Mouse (Mus musculus) stomach, postnatal 0 days (tissue): Measurements from ENCODE around the gene Ier3. TPM values are rescaled to one million over a fixed set of nuclear protein-coding genes. Genes with fewer than 3 reads are reported as not detected.
A peak's percentile ranks its signal among the peaks of the same experiment; 100 is the strongest.

Source experiments
- ATAC-seq: fragments of 200-750 bp; cut with Nextera tagmentation; 2 replicates; pipeline ENCODE4 v1.8.0; 2017; ENCODE audit not compliant: low FRiP score, low TSS enrichment
- DNase-seq: peaks from one replicate; pipeline ENCODE4 v3.0.0-alpha.2; 2016; ENCODE audit warnings: low spot score
- H3K27ac ChIP-seq: fragments of 300-500 bp; sonication (generic); replicated peaks from 2 replicates; pipeline ENCODE4 v1.5.1; 2014; ENCODE audit warnings: mild to moderate bottlenecking, control low read depth
- H3K27me3 ChIP-seq: fragments of 300-500 bp; sonication (generic); 2 replicates; pipeline ENCODE4 v1.6.1; 2014; ENCODE audit warnings: low read length; ENCODE audit not compliant: control insufficient read depth, insufficient read depth
- H3K36me3 ChIP-seq: fragments of 300-500 bp; sonication (generic); 2 replicates; pipeline ENCODE4 v1.6.1; 2014; ENCODE audit warnings: low read length, mixed read lengths; ENCODE audit not compliant: control insufficient read depth, insufficient read depth
- H3K4me1 ChIP-seq: fragments of 300-500 bp; sonication (generic); replicated peaks from 2 replicates; pipeline ENCODE4 v1.6.1; 2014; ENCODE audit warnings: antibody characterized with exemption; ENCODE audit not compliant: control insufficient read depth, insufficient read depth
- H3K4me2 ChIP-seq: fragments of 300-500 bp; sonication (generic); replicated peaks from 2 replicates; pipeline ENCODE4 v1.6.1; 2014; ENCODE audit warnings: low read depth, mild to moderate bottlenecking, control low read depth, moderate library complexity
- H3K4me3 ChIP-seq: fragments of 300-500 bp; sonication (generic); 2 replicates; pipeline ENCODE4 v1.5.1; 2014; ENCODE audit warnings: low read depth, low read length, control low read depth
- H3K9ac ChIP-seq: fragments of 300-500 bp; sonication (generic); 2 replicates; pipeline ENCODE4 v1.6.1; 2014; ENCODE audit warnings: mild to moderate bottlenecking, low read length, control low read depth, mixed read lengths
- H3K9me3 ChIP-seq: fragments of 300-500 bp; sonication (generic); 2 replicates; pipeline ENCODE4 v1.6.1; 2016; ENCODE audit warnings: low read length; ENCODE audit not compliant: control insufficient read depth
- CTCF ChIP-seq: IDR thresholded peaks from 2 replicates; pipeline ENCODE4 v1.5.1; 2016; ENCODE audit warnings: antibody characterized with exemption, low read depth, mild to moderate bottlenecking, moderate library complexity
- EP300 ChIP-seq: optimal IDR thresholded peaks from 2 replicates; pipeline ENCODE3; 2016; ENCODE audit warnings: antibody characterized with exemption
- WGBS: fragments of 180-500 bp; shearing (Covaris S2); extraction: QIAGEN DNeasy Blood & Tissue Kit; methylation state at CpG from one replicate; pipeline ENCODE4 v1.1.7; 2014; 5-methylcytosine and 5-hydroxymethylcytosine counted together
- polyA plus RNA-seq: library from polyadenylated mRNA; unstranded; fragments of >200 nt; fragmentation: Nextera tagmentation; extraction: Ambion mirVana; gene quantifications from 2 replicates; pipeline ENCODE4 v1.2.1, GENCODE M21; 2015

The Ier3 gene
- polyA plus RNA-seq, 1 experiment from 2014 or later = 74.8 TPM

- Histone ChIP-seq H3K4me3 (peak overlapping the region; percentile 60), H3K36me3 (no peaks in the 10 kb centered on the region), H3K9ac (peak overlapping the region; percentile 77), H3K27ac (peak overlapping the region; percentile 94), H3K4me1 (peaks cover 3% of the 10 kb centered on the region; the same call in 1 of the 2 replicates), H3K27me3 (no peaks in the 10 kb centered on the region), H3K9me3 (no peaks in the 10 kb centered on the region), H3K4me2 (peak overlapping the region; percentile 85)
- WGBS = 12% methylated on average over 26 of the region's 26 CpGs
- no peak for TF ChIP-seq EP300
- TF ChIP-seq CTCF = peak; percentile 47
- no peak for DNase-seq
- no peak for ATAC-seq
Measured at GRCm38 (mm10) chr17:35866911-35867890, 45.7 kb downstream of the Ier3 start.

DNA sequence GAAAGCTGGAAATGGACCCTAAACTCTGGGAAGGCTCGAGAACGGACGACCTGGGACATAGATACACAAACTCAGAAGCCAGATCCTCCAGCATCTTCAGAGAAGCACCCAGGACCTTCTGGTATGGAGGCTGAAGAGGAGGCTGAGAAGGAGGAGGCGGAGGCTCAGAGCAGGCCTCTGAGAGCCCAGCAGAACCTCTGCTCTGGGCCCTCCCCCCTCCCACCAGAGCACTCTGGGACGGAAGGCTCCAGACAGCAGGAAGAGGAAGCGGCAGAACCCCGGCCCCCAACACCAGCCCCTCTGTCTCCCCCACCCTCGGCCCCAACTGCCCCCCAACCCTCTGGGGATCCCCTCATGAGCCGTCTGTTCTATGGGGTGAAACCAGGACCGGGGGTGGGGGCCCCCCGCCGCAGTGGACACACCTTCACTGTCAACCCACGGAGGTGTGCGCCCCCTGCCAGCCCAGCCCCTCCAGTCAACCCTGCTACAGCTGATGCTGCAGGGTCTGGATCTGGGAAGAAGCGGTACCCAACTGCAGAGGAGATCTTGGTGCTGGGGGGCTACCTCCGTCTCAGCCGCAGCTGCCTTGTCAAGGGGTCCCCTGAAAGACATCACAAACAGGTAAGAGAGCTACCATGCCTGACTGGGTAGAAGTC, 46.8 kb downstream of the Ier3 start:
- H3K36me3 ChIP-seq = no peaks in the 10 kb centered on the region
- no peak for DNase-seq
- peak overlapping the region; percentile 85 for H3K4me2 ChIP-seq
- TF ChIP-seq CTCF (no peak), EP300 (no peak)
- WGBS = 17% methylated on average over 15 of the region's 17 CpGs
- H3K27ac ChIP-seq = peak overlapping the region; percentile 94
- H3K4me1 ChIP-seq = peaks cover 3% of the 10 kb centered on the region; the same call in 1 of the 2 replicates
- no peak for ATAC-seq
- H3K27me3 ChIP-seq = no peaks in the 10 kb centered on the region
- H3K9me3 ChIP-seq = no peaks in the 10 kb centered on the region
- H3K9ac ChIP-seq = peak overlapping the region; percentile 77
- peak overlapping the region; percentile 60 for H3K4me3 ChIP-seq

GRCm38 (mm10) chr17:35868961-35869345, 47.5 kb downstream of the Ier3 start:
- no peak for ATAC-seq
- 2% methylated on average over 7 of the region's 7 CpGs for WGBS
- TF ChIP-seq EP300 (no peak), CTCF (no peak)
- H3K27ac ChIP-seq = peak overlapping the region; percentile 94
- H3K4me3 ChIP-seq = peak overlapping the region; percentile 60
- no peaks in the 10 kb centered on the region for H3K9me3 ChIP-seq
- no peaks in the 10 kb centered on the region; the same call in 1 of the 2 replicates for H3K36me3 ChIP-seq
- no peaks in the 10 kb centered on the region for H3K27me3 ChIP-seq
- peak overlapping the region; percentile 77 for H3K9ac ChIP-seq
- H3K4me2 ChIP-seq = peak overlapping the region; percentile 85
- H3K4me1 ChIP-seq = peaks cover 3% of the 10 kb centered on the region; the same call in 1 of the 2 replicates
- no peak for DNase-seq

DNA sequence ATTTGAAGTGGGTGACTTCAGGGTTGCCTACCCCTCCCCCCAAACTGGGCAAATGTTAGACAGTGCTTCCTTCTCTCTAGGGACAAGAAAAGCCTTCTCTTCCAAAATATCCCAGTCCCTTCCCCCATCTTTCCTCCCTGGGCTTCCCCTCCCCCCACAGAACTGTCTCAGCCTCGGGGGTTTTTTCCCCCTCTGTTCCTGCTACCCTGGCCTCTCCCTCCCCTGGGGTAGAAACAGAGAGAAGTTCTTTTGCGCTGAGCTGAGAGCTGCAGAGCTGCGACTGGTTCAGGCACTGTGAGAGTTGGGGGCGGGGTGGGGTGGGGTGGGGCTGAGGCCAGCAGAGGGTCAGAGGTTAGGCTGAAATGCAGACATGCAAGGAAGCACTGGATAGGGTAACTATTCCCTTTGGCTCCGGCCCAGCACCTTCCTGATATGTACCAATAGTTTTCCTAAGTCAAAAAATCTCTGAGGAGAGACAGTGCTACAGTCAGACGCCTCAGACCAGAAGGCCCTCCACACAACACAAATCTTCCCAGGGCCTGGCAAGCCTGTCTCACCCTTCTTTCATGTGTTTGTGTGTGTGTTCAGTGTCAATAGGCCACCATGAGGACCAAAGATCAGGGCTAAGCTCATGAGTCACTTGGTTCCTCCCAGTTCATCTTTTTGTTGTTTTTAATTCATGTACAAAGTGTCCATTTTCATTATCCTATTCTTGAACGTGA, 48.0 kb downstream of the Ier3 start:
- H3K27me3 ChIP-seq = no peaks in the 10 kb centered on the region
- WGBS = 1% methylated on average over 7 of the region's 7 CpGs
- peak overlapping the region; percentile 77 for H3K9ac ChIP-seq
- H3K9me3 ChIP-seq = no peaks in the 10 kb centered on the region
- H3K27ac ChIP-seq = peak overlapping the region; percentile 94
- H3K4me1 ChIP-seq = peaks cover 3% of the 10 kb centered on the region; the same call in 1 of the 2 replicates
- no peak for TF ChIP-seq EP300
- no peak for TF ChIP-seq CTCF
- peak overlapping the region; percentile 60 for H3K4me3 ChIP-seq
- peak; percentile 13; the same call in 1 of the 2 replicates for ATAC-seq
- peak; percentile 51 for DNase-seq
- H3K36me3 ChIP-seq = no peaks in the 10 kb centered on the region; the same call in 1 of the 2 replicates
- H3K4me2 ChIP-seq = peak overlapping the region; percentile 85

DNA sequence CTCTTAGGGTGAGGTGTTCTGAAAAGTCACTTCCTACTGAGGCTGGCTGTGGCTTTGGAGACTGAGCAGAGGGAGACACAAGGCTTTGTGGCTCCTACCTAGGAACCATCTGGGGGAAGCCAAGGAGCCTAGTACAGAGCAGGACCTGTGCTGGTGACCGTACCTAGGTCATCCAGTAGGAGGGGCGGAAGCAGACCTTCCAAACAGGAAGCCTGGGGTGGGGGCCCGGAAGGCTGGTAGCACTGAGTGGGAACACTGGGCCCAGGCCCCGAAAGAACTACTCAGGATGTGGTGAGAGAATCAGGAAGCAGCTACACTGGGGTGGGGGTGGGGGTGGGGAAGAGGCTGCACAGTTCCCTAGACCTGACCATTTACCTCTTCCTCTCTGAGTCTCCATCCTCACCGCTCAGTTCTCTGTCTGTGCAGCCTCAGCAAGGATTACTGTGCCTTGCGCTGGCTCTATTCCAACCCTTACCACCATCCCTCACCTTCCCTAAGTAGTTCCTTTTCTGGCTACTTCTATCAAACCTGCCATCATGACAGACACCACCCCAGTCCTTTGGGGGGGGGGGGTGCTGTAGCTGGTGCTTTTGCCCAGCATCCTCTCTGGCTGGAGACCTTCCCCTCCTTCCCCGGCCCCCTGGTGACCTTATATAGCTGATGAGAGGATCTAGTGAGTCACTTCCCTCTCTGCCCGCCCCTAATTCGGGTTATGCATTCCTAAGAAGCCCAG, 48.8 kb downstream of the Ier3 start:
- TF ChIP-seq EP300 (peak; percentile 38), CTCF (no peak)

More for the DNA sequence above, 48.8 kb downstream of the Ier3 start:
- Histone ChIP-seq H3K27me3 (no peaks in the 10 kb centered on the region), H3K4me1 (peaks cover 3% of the 10 kb centered on the region; the same call in 1 of the 2 replicates), H3K36me3 (no peaks in the 10 kb centered on the region; the same call in 1 of the 2 replicates), H3K9me3 (no peaks in the 10 kb centered on the region), H3K27ac (peak overlapping the region; percentile 94), H3K4me2 (peak overlapping the region; percentile 85), H3K4me3 (peak overlapping the region; percentile 60), H3K9ac (peak overlapping the region; percentile 77)
- WGBS = 36% methylated on average over 8 of the region's 9 CpGs
- peak; percentile 49 for DNase-seq
- peak; percentile 22; the same call in 1 of the 2 replicates for ATAC-seq
